Mouse (Mus musculus): ENCODE measurements around the gene Erich6. TPM values are rescaled to one million over a fixed set of nuclear protein-coding genes. Genes with fewer than 3 reads are reported as not detected.

Gene Erich6
- not detected in 2 replicates for polyA plus RNA-seq (2015; fragmentation: Nextera tagmentation; extraction: Ambion mirVana)

GRCm38 (mm10) chr3:58636406-58637295 is at the start of gene Erich6:
Erich6 (minus strand) TSS chr3:58637207.
- Histone ChIP-seq H3K9me3 (no peaks in the 10 kb centered on the region), H3K9ac (peak within 1 kb of the TSS; percentile 65), H3K4me1 (peaks cover 9% of the 10 kb centered on the region), H3K27ac (no peak within 1 kb of the TSS), H3K27me3 (no peaks in the 10 kb centered on the region), H3K36me3 (no peaks in the 10 kb centered on the region), H3K4me2 (replicated peaks) (peak within 1 kb of the TSS; percentile 87), H3K4me3 (peak within 1 kb of the TSS; percentile 50)
- peak; percentile 83 for ATAC-seq (ENCODE audit: low FRiP score, low read depth)
- under 1% methylated on average over 34 of the region's 34 CpGs for WGBS

DNA sequence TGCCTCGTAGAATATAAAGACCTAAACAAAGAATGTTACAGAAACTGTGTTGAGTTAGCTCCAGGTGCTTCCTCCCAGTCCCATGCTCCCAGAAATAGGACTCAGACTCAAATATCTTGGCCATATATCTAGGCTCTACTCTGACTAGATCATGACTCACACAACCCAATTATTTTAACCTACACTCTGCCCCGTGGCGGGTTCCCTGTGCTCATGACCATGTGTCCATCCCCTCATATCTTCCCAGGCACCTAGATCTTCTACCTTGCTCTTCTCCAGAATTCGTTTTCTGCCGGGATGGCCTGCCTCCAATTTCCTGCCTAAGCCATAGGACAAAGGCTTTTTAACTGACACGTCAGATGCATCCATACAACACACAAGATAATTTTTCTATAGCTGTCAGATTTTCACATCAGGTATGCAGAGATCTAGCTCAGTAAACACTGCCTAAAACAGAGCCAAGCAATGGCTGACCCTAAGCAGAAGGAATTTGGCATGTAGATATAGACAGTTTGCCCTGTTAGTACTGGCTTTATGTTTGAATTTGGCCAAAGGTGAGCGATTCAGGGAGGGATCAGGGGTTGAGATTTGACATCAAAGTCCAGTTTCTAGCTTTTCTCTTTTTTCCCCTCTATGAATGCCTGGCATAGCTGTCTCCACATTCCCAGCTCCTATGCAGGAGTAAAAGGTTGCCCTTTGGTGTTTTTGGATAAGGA is 49.4 kb upstream of the Erich6 start:
- Histone ChIP-seq H3K27ac (no peak overlapping the region), H3K27me3 (no peaks in the 10 kb centered on the region), H3K4me1 (peaks cover 40% of the 10 kb centered on the region), H3K9ac (no peak overlapping the region), H3K4me3 (no peak overlapping the region), H3K36me3 (no peaks in the 10 kb centered on the region), H3K4me2 (replicated peaks) (no peak overlapping the region), H3K9me3 (no peaks in the 10 kb centered on the region)
- 88% methylated on average over 7 of the region's 7 CpGs for WGBS
- no peak for ATAC-seq (ENCODE audit: low FRiP score, low read depth)

DNA sequence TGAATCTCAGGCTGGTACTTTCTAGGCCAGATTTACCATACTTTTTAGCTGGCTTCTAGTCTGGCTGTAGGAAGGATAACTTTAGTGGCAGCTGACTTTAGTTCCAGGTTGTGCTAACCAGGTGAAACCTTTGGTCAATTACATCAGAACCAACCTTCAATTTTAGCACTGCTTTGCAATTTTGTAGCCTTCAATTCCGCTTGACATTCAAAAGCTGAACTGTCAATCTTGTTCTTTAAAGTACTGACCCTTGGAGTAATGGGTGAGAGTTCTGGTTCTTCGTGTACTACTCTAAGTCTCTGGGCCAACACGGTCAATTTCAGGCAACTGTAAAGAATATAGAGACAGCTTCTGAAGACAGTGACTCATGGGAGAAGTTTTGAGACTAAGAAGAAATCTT is 48.4 kb upstream of the Erich6 start:
- 93% methylated on average over 3 of the region's 3 CpGs for WGBS
- H3K9ac ChIP-seq = no peak overlapping the region
- ATAC-seq (ENCODE audit: low FRiP score, low read depth) = no peak
- no peak overlapping the region for H3K27ac ChIP-seq
- no peaks in the 10 kb centered on the region for H3K36me3 ChIP-seq
- no peaks in the 10 kb centered on the region for H3K27me3 ChIP-seq
- peaks cover 46% of the 10 kb centered on the region for H3K4me1 ChIP-seq
- no peaks in the 10 kb centered on the region for H3K9me3 ChIP-seq
- H3K4me2 ChIP-seq (replicated peaks) = no peak overlapping the region
- H3K4me3 ChIP-seq = no peak overlapping the region

DNA sequence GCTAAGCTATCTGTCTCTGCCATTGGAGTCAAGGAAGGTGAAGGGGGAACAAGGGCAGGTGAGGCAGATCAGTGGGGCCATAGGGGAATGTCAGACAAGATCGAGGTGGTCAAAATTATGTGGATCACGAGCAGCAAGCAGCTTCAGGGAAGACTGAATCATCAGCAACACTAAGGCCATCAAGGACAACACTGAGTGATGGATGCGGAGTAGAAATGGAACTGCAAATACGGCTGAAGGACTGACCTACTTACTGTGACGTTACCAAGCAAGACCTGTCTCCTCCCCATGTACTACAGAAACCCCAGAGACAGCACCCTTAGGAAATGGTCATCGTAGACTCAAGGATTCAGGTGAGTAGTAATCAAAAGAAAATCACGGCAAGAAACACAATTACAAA is 46.3 kb upstream of the Erich6 start:
- Histone ChIP-seq H3K4me3 (no peak overlapping the region), H3K27me3 (no peaks in the 10 kb centered on the region), H3K4me2 (replicated peaks) (no peak overlapping the region), H3K36me3 (no peaks in the 10 kb centered on the region), H3K9ac (no peak overlapping the region), H3K27ac (no peak overlapping the region), H3K4me1 (peaks cover 46% of the 10 kb centered on the region), H3K9me3 (no peaks in the 10 kb centered on the region)
- 85% methylated on average over 7 of the region's 7 CpGs for WGBS
- ATAC-seq (ENCODE audit: low FRiP score, low read depth) = no peak

DNA sequence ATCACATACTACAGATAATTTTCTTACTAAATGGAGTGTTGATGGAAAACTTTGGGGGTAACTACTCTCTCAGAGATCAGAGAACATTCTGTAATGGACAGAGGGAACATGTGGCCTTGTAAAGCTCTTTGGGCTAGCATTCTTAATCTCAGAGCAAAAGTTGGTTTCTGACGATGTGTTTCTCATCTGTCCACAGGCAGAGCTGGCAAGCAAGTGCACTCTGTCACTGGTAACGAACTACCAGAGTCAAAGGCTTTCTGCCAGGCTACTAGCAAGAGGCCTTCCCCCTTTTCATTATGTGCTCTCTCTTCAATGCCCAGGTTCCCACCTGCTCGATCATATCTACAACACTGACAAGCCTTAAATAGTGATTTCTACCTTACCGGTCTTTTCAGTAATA is 45.3 kb upstream of the Erich6 start:
- no peaks in the 10 kb centered on the region for H3K27me3 ChIP-seq
- H3K9me3 ChIP-seq = no peaks in the 10 kb centered on the region
- H3K36me3 ChIP-seq = no peaks in the 10 kb centered on the region
- H3K4me2 ChIP-seq (replicated peaks) = no peak overlapping the region
- H3K9ac ChIP-seq = no peak overlapping the region
- H3K4me1 ChIP-seq = peaks cover 52% of the 10 kb centered on the region
- no peak for ATAC-seq (ENCODE audit: low FRiP score, low read depth)
- no peak overlapping the region for H3K27ac ChIP-seq
- no peak overlapping the region for H3K4me3 ChIP-seq
- 68% methylated on average over 4 of the region's 4 CpGs for WGBS

GRCm38 (mm10) chr3:58681831-58682230 is 44.8 kb upstream of the Erich6 start:
- no peaks in the 10 kb centered on the region for H3K9me3 ChIP-seq
- no peak for ATAC-seq (ENCODE audit: low FRiP score, low read depth)
- H3K27ac ChIP-seq = no peak overlapping the region
- no peaks in the 10 kb centered on the region for H3K27me3 ChIP-seq
- no peaks in the 10 kb centered on the region for H3K36me3 ChIP-seq
- no peak overlapping the region for H3K9ac ChIP-seq
- H3K4me1 ChIP-seq = peaks cover 53% of the 10 kb centered on the region
- H3K4me2 ChIP-seq (replicated peaks) = no peak overlapping the region
- 9% methylated on average over 2 of the region's 2 CpGs for WGBS
- H3K4me3 ChIP-seq = no peak overlapping the region

DNA sequence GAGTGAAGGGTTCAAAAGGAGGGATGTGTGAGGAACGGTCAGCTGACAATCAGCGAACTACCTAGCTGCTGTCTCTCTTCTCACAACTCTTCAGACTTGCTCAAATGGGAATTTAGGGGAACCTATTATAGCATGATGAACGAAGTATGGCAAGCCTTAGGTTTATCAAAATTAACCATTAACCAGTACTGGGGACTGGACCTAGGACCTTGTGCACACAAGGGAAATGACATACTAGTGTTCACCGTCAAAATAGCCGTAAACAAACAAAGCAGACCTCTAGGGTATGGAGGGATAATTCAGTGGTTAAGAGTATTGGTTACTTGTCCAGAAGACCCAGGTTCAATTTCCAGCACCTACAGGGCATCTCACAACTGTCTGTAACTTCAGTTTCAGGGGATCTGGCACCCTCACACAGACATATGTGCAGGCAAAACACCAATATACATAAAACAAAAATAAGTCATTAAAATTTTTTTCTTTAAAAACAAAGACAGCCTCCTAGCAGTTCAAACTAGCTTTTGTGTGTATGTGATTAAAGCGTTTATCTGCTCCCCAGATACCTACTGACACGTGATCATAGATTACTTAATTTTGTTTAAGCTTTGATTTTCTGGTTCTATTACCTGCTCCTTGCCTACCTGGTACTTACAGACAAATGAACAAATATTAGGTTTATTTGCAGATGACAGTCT is 44.1 kb upstream of the Erich6 start:
- Histone ChIP-seq H3K36me3 (peaks cover 2% of the 10 kb centered on the region), H3K9me3 (no peaks in the 10 kb centered on the region), H3K4me2 (replicated peaks) (no peak overlapping the region), H3K4me3 (no peak overlapping the region), H3K27ac (no peak overlapping the region), H3K9ac (no peak overlapping the region), H3K4me1 (peaks cover 48% of the 10 kb centered on the region), H3K27me3 (no peaks in the 10 kb centered on the region)
- 76% methylated on average over 7 of the region's 7 CpGs for WGBS
- no peak for ATAC-seq (ENCODE audit: low FRiP score, low read depth)

DNA sequence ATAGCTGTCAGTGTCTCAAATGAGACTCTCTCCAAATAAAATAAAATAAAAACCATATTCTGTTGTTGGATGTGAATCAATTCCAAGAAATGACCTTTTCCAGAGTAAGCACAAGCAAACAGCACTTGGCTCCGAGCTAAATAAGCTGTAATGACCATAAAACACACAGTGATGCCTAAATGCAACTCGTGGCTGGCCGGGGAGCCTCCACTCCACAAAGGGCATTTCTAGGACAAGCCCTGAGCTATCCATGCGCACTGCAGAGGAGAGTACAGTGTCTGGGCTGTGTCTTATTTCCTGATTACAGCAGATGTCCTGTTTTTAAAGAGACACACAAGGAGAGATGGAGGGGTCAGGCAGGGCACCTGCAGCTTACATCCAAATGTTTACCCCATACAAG is 43.0 kb upstream of the Erich6 start:
- Histone ChIP-seq H3K4me1 (peaks cover 44% of the 10 kb centered on the region), H3K36me3 (peaks cover 13% of the 10 kb centered on the region), H3K27me3 (no peaks in the 10 kb centered on the region), H3K9ac (no peak overlapping the region), H3K9me3 (no peaks in the 10 kb centered on the region), H3K4me3 (no peak overlapping the region), H3K4me2 (replicated peaks) (peak overlapping the region; percentile 5; the same call in 1 of the 2 replicates), H3K27ac (peak overlapping the region; percentile 29; the same call in 1 of the 2 replicates)
- no peak for ATAC-seq (ENCODE audit: low FRiP score, low read depth)
- WGBS = 16% methylated on average over 4 of the region's 4 CpGs

DNA sequence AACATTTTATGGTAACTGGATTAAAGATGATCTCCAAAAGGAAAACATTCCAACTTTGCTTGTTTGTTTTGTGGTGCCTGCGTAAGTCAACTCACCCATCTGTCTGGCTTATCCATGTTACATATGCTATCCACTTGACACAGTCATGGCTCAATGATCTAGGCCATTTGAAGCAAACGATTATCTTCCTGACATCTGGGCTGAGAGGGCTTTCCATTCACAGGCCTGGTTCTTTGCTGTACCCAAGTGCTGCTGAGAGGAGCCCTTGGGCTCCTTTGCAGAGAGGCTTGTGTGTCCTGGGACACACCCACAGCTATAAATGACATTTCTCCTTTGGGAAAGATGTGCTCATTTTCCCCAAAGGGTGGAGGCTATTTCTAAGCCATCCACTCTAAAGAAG is 41.9 kb upstream of the Erich6 start:
- Histone ChIP-seq H3K27ac (peak overlapping the region; percentile 63; the same call in 1 of the 2 replicates), H3K27me3 (no peaks in the 10 kb centered on the region), H3K36me3 (peaks cover 21% of the 10 kb centered on the region), H3K9me3 (no peaks in the 10 kb centered on the region), H3K4me3 (no peak overlapping the region), H3K4me1 (peaks cover 44% of the 10 kb centered on the region), H3K9ac (no peak overlapping the region), H3K4me2 (replicated peaks) (peak overlapping the region; percentile 28; the same call in 1 of the 2 replicates)
- ATAC-seq (ENCODE audit: low FRiP score, low read depth) = no peak
- WGBS = 57% methylated on average over 2 of the region's 2 CpGs

DNA sequence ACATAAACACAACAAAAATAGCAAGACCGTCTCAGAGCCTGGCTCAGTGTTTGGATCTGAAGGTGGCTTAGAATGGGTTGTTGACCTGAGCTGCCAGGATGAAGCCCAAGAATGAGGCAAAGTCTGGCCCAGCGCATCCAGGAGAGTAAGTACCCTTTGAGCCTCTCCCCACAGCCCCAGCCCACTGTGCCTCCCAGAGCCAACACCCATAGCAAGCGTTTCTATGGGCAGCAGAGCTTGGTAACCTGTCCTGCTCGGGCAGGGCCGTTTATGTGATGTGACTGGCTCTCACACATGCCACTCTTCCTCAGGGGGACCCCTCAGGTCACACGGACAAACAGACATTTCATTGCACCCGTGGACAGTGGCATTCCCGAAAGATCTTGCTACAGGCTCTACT is 41.4 kb upstream of the Erich6 start:
- Histone ChIP-seq H3K4me1 (peaks cover 44% of the 10 kb centered on the region), H3K4me3 (no peak overlapping the region), H3K9me3 (no peaks in the 10 kb centered on the region), H3K27ac (no peak overlapping the region), H3K27me3 (no peaks in the 10 kb centered on the region), H3K4me2 (replicated peaks) (no peak overlapping the region; the same call in 1 of the 2 replicates), H3K36me3 (peaks cover 21% of the 10 kb centered on the region), H3K9ac (no peak overlapping the region)
- ATAC-seq (ENCODE audit: low FRiP score, low read depth) = no peak
- WGBS = 47% methylated on average over 8 of the region's 8 CpGs

DNA sequence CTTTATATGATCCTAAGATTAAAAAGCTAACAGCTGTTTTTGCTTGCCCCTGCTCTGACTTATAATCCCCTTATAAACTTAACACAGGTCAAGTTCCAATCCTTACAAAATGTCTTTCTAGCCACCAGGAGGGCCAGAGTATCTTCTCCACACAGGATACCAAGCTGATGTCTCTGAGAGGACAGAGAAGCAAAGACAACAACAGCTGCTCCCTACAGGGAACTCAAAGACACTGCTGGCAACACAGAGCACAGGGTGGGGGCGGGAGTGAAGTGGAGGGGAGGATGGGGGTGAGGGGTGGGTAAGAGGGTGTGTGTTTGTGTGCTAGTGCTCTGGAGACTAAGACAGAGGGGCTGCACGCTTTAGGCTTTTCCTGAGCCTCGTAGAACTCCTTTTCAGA is 40.6 kb upstream of the Erich6 start:
- peaks cover 46% of the 10 kb centered on the region for H3K4me1 ChIP-seq
- no peak overlapping the region for H3K4me3 ChIP-seq
- peak; percentile 63; the same call in 1 of the 2 replicates for ATAC-seq (ENCODE audit: low FRiP score, low read depth)
- H3K27me3 ChIP-seq = no peaks in the 10 kb centered on the region
- no peaks in the 10 kb centered on the region for H3K9me3 ChIP-seq
- 39% methylated on average over 3 of the region's 3 CpGs for WGBS
- H3K9ac ChIP-seq = no peak overlapping the region; the same call in 1 of the 2 replicates
- no peak overlapping the region for H3K4me2 ChIP-seq (replicated peaks)
- no peak overlapping the region for H3K27ac ChIP-seq
- peaks cover 21% of the 10 kb centered on the region for H3K36me3 ChIP-seq

- Histone ChIP-seq H3K4me1 (peaks cover 19% of the 10 kb centered on the region), H3K9me3 (no peaks in the 10 kb centered on the region), H3K4me2 (replicated peaks) (no peak overlapping the region), H3K9ac (no peak overlapping the region), H3K4me3 (no peak overlapping the region), H3K27me3 (no peaks in the 10 kb centered on the region), H3K36me3 (peaks cover 21% of the 10 kb centered on the region), H3K27ac (no peak overlapping the region)
- WGBS = 88% methylated on average over 5 of the region's 5 CpGs
- ATAC-seq (ENCODE audit: low FRiP score, low read depth) = no peak
Measured at GRCm38 (mm10) chr3:58673295-58673694, 36.3 kb upstream of the Erich6 start.

Measured in limb, embryonic 13.5 days (tissue).